Mouse (Mus musculus): ENCODE data around the gene Map3k14. TPM values are rescaled to one million over a fixed set of nuclear protein-coding genes. Genes with fewer than 3 reads are reported as not detected.

Gene Map3k14
- total and polyA plus RNA-seq, 3 experiments: 0.39 to 0.99 TPM; not detected in 1

DNA sequence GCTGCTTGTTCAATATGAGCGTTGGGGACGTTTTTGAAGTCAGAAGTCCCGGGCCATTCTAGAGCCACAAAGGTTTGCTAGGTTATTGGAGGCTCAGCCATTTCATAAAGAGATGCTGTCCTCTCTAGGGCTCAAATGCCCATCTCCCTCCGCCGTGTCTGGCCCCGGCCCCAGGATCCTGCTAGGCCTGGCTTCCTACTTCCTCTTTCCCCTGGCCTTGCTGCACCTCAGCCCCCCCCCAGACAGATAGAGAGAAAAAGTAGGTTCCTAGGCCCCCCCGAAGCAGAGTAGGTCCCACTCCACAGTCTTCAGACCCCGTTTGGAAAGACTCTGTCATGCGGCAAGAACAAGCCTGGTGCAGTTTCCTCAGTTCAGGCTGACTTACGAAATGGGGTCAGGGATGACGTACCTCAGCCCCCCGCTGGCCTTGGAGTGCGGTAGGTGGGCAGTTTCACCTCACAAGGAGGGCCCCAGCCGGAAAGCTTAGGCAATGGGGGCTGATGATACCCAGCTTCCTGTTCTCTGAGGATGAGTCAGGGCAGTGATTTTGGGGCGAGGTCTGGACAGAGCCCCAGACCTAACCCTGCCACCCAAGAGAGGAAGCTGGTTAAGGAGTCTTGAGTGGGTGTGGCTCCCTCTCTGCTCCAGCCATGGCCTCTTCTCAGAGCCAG is 89.3 kb downstream of the Map3k14 start:
- no peak for DNase-seq (ENCODE audit: low read depth, low spot score)
- Histone ChIP-seq H3K4me3 (ENCODE audit: control insufficient read depth in 1 of 2, insufficient read depth in 1 of 2, low read depth in 2 of 2, low read length in 2 of 2) (no peak overlapping the region), H3K4me1 (ENCODE audit: control insufficient read depth in 1 of 2, insufficient read depth in 2 of 2, low read length in 2 of 2) (peaks cover 7 to 31% of the 10 kb centered on the region in 2 experiments; a peak in 3 of 4 replicates), H3K79me2 (ENCODE audit: control insufficient read depth, insufficient read depth, low read length, poor library complexity) (no peaks in the 10 kb centered on the region), H3K36me3 (ENCODE audit: control insufficient read depth in 1 of 2, insufficient read depth in 2 of 2, low read length in 2 of 2) (peaks cover 0 to 16% of the 10 kb centered on the region in 2 experiments; a peak in 2 of 4 replicates), H3K27me3 (ENCODE audit: control insufficient read depth in 1 of 2, insufficient read depth in 2 of 2, low read length in 2 of 2) (no peaks in the 10 kb centered on the region), H3K27ac (ENCODE audit: control insufficient read depth, low read depth, low read length) (no peak overlapping the region), H3K9ac (ENCODE audit: control insufficient read depth, low read depth, low read length, poor library complexity, severe bottlenecking) (no peak overlapping the region), H3K9me3 (replicated peaks; ENCODE audit: insufficient read depth, low read length) (no peaks in the 10 kb centered on the region)
- TF ChIP-seq POLR2AphosphoS5 (IDR thresholded peaks at IDR 0.05; ENCODE audit: borderline replicate concordance, low read depth, low read length): no peak
- no peak for TF ChIP-seq SIN3A (IDR thresholded peaks at IDR 0.05; ENCODE audit: low read length)
- no peak for TF ChIP-seq RAD21 (IDR thresholded peaks at IDR 0.05; ENCODE audit: low read depth, low read length)
- TF ChIP-seq UBTF (IDR thresholded peaks at IDR 0.05; ENCODE audit: borderline replicate concordance, insufficient read depth, low read depth, low read length): no peak
- TF ChIP-seq MAX (IDR thresholded peaks at IDR 0.05; ENCODE audit: low read length): no peak
- no peak for TF ChIP-seq USF1 (IDR thresholded peaks at IDR 0.05; ENCODE audit: low read depth, low read length)
- TF ChIP-seq POLR2A (IDR thresholded peaks at IDR 0.05; ENCODE audit: control insufficient read depth in 1 of 2, insufficient read depth in 1 of 2, low read depth in 1 of 2, low read length in 2 of 2, poor library complexity in 1 of 2): no peak
- TF ChIP-seq NRF1 (IDR thresholded peaks at IDR 0.05; ENCODE audit: insufficient read depth, low read depth, low read length, poor library complexity, severe bottlenecking): no peak
- no peak for TF ChIP-seq POLR2AphosphoS2 (IDR thresholded peaks at IDR 0.05; ENCODE audit: low read length)
- TF ChIP-seq MAFK (IDR thresholded peaks at IDR 0.05; ENCODE audit: borderline replicate concordance, low read depth, low read length): no peak
- TF ChIP-seq HCFC1 (IDR thresholded peaks at IDR 0.05; ENCODE audit: low read depth, low read length): no peak
- TF ChIP-seq MEF2A (IDR thresholded peaks at IDR 0.05; ENCODE audit: extremely low read depth, insufficient replicate concordance, low read depth, low read length, poor library complexity, severe bottlenecking): no peak
- TF ChIP-seq TAL1 (IDR thresholded peaks at IDR 0.05; ENCODE audit: low read length): no peak

GRCm38 (mm10) chr11:103177216-103177615 is 90.1 kb downstream of the Map3k14 start:
- Histone ChIP-seq H3K27ac (ENCODE audit: control insufficient read depth, low read depth, low read length) (no peak overlapping the region), H3K4me3 (ENCODE audit: control insufficient read depth in 1 of 2, insufficient read depth in 1 of 2, low read depth in 2 of 2, low read length in 2 of 2) (no peak overlapping the region), H3K9me3 (replicated peaks; ENCODE audit: insufficient read depth, low read length) (no peaks in the 10 kb centered on the region)

More at GRCm38 (mm10) chr11:103177216-103177615, 90.1 kb downstream of the Map3k14 start:
- no peaks in the 10 kb centered on the region for H3K79me2 ChIP-seq (ENCODE audit: control insufficient read depth, insufficient read depth, low read length, poor library complexity)
- peaks cover 0 to 16% of the 10 kb centered on the region in 2 experiments; a peak in 2 of 4 replicates for H3K36me3 ChIP-seq (ENCODE audit: control insufficient read depth in 1 of 2, insufficient read depth in 2 of 2, low read length in 2 of 2)
- no peaks in the 10 kb centered on the region for H3K27me3 ChIP-seq (ENCODE audit: control insufficient read depth in 1 of 2, insufficient read depth in 2 of 2, low read length in 2 of 2)
- H3K9ac ChIP-seq (ENCODE audit: control insufficient read depth, low read depth, low read length, poor library complexity, severe bottlenecking): no peak overlapping the region
- TF ChIP-seq ZC3H11A (IDR thresholded peaks at IDR 0.05; ENCODE audit: low read depth, low read length) (no peak), MYB (IDR thresholded peaks at IDR 0.05; ENCODE audit: low read depth, low read length) (no peak), NELFE (IDR thresholded peaks at IDR 0.05; ENCODE audit: low read depth, low read length) (no peak), ZMIZ1 (IDR thresholded peaks at IDR 0.05; ENCODE audit: low read depth, low read length) (no peak), CHD1 (IDR thresholded peaks at IDR 0.05; ENCODE audit: low read depth, low read length) (no peak), MAX (IDR thresholded peaks at IDR 0.05; ENCODE audit: low read length) (no peak), UBTF (IDR thresholded peaks at IDR 0.05; ENCODE audit: borderline replicate concordance, insufficient read depth, low read depth, low read length) (no peak), RCOR1 (IDR thresholded peaks at IDR 0.05; ENCODE audit: low read depth, low read length) (no peak), MYC (IDR thresholded peaks at IDR 0.05; ENCODE audit: low read depth, low read length) (no peak), USF1 (IDR thresholded peaks at IDR 0.05; ENCODE audit: low read depth, low read length) (no peak)
- H3K4me1 ChIP-seq (ENCODE audit: control insufficient read depth in 1 of 2, insufficient read depth in 2 of 2, low read length in 2 of 2): peaks cover 7 to 31% of the 10 kb centered on the region in 2 experiments; a peak in 3 of 4 replicates
- no peak for DNase-seq (ENCODE audit: low read depth, low spot score)

All from MEL (cell line).